In the genomic region with DNA sequence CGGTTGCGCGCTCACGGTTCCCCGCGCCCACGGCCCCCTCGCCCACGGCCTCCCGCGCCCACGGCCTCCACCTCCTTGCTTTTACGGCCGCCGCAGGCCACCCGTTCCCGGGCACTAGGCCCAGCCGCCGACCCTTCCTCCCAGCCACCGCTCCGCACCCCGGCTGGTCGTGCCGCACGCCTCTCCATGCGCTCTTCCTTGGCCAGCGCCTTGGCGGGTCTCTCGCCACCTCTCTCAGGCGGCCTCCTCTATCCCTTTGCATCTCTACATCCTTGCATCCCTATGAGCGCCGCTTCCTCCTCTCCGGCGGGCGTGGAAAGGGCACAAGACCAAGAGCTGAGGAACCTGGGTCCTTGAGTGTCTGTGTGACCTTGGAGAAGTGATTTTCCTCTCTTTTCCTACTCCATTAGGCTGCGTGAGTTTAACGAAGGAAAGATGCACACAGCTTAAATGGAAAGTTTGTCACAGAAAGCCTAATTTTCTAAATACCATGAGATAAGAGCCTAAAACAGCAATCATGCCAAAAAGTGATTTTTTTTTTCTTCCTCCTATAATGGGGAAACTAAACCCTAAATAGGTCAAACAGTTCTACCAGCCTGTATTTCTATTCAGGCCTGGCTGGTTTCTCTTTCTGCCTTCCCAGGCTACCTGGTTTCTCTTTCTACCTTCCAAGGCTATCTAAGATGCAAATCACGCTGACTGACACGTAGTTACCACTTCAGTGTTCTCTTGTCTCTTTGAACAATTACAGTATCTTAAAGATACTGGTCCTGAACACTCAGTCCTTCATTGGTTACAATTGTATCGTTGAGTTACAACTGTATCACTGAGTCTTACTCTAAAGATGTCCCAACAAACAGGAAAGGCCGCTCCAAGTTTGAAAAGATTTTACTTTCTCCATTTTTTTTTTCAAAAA, we compare ENCODE assay signal across 8 mouse cellular contexts. TPM values are rescaled to one million over a fixed set of nuclear protein-coding genes. Genes with fewer than 3 reads are reported as not detected.
DNase-seq lines count a peak whose midpoint lies in the region; ATAC-seq and TF ChIP-seq lines count a peak whose summit lies in the region.

No protein-coding gene starts in this region.

- TF ChIP-seq CTCF in lung, adult 2 months (IDR thresholded peaks at IDR 0.05; ENCODE audit: insufficient read depth, low read length): no peak
- TF ChIP-seq CTCF in kidney, adult 2 months (conservative IDR thresholded peaks at IDR 0.05; ENCODE audit: insufficient read depth, insufficient read length, low read depth, low read length): no peak

- no peaks in the 10 kb centered on the region for H3K36me3 ChIP-seq in kidney, adult 2 months (ENCODE audit: control insufficient read depth, insufficient read depth, low read length)
- no peaks in the 10 kb centered on the region for H3K36me3 ChIP-seq in liver, embryonic 11.5 days (ENCODE audit: control insufficient read depth, insufficient read depth, low read length)
- no peaks in the 10 kb centered on the region for H3K36me3 ChIP-seq in neural tube, embryonic 13.5 days

- no peaks in the 10 kb centered on the region for H3K27me3 ChIP-seq in kidney, adult 2 months (replicated peaks; ENCODE audit: control insufficient read depth, insufficient read depth, low read length)
- no peaks in the 10 kb centered on the region for H3K27me3 ChIP-seq in liver, embryonic 11.5 days (replicated peaks; ENCODE audit: control insufficient read depth, insufficient read depth, low read length)
- H3K27me3 ChIP-seq in neural tube, embryonic 13.5 days: no peaks in the 10 kb centered on the region

- no peaks in the 10 kb centered on the region; the same call in 1 of the 2 replicates for H3K4me1 ChIP-seq in lung, adult 2 months (ENCODE audit: control insufficient read depth, insufficient read depth, low read length)
- H3K4me1 ChIP-seq in brown adipose tissue, adult 24 weeks (ENCODE audit: control insufficient read depth, insufficient read depth, insufficient read length, low read length): no peaks in the 10 kb centered on the region
- no peaks in the 10 kb centered on the region; the same call in 1 of the 2 replicates for H3K4me1 ChIP-seq in kidney, adult 2 months (ENCODE audit: control insufficient read depth, insufficient read depth, low read length)
- H3K4me1 ChIP-seq in liver, embryonic 11.5 days (replicated peaks; ENCODE audit: control insufficient read depth, insufficient read depth, low read length): no peaks in the 10 kb centered on the region; the same call in 1 of the 2 replicates
- peaks cover 23% of the 10 kb centered on the region for H3K4me1 ChIP-seq in neural tube, embryonic 13.5 days (replicated peaks)

- no peak overlapping the region for H3K27ac ChIP-seq in brown adipose tissue, adult 24 weeks (replicated peaks; ENCODE audit: low read depth, low read length)
- H3K27ac ChIP-seq in kidney, adult 2 months (ENCODE audit: insufficient read depth, low read depth, low read length): no peak overlapping the region
- no peak overlapping the region; the same call in 1 of the 2 replicates for H3K27ac ChIP-seq in liver, embryonic 11.5 days (ENCODE audit: low read depth, low read length)
- peak overlapping the region; percentile 92 for H3K27ac ChIP-seq in neural tube, embryonic 13.5 days (replicated peaks)

- peak overlapping the region; percentile 70 for H3K4me3 ChIP-seq in lung, adult 2 months (replicated peaks; ENCODE audit: extremely low read depth, low read depth, low read length)
- H3K4me3 ChIP-seq in brown adipose tissue, adult 24 weeks (ENCODE audit: insufficient read depth, low read depth, low read length): peak overlapping the region; percentile 98
- peak overlapping the region; percentile 88 for H3K4me3 ChIP-seq in kidney, adult 2 months (ENCODE audit: insufficient read depth, low read depth, low read length)
- peak overlapping the region; percentile 86 for H3K4me3 ChIP-seq in liver, embryonic 11.5 days (ENCODE audit: low read depth, low read length)
- peak overlapping the region; percentile 90 for H3K4me3 ChIP-seq in neural tube, embryonic 13.5 days

- 12% methylated on average over 40 of the region's 41 CpGs for WGBS in lung, adult 2 months
- 12% methylated on average over 41 of the region's 41 CpGs for WGBS in kidney, adult 2 months
- WGBS in liver, embryonic 11.5 days: 9% methylated on average over 36 of the region's 41 CpGs
- 8% methylated on average over 39 of the region's 41 CpGs for WGBS in neural tube, embryonic 13.5 days

- H3K9me3 ChIP-seq in liver, embryonic 11.5 days (ENCODE audit: control insufficient read depth, low read length): no peaks in the 10 kb centered on the region
- H3K9me3 ChIP-seq in neural tube, embryonic 13.5 days: no peaks in the 10 kb centered on the region

- TF ChIP-seq POLR2A in lung, adult 2 months (IDR thresholded peaks at IDR 0.05; ENCODE audit: borderline replicate concordance, extremely low read depth, low read depth, low read length): no peak
- no peak for TF ChIP-seq POLR2A in kidney, adult 2 months (IDR thresholded peaks at IDR 0.05; ENCODE audit: low read depth, low read length)

- peak overlapping the region; percentile 73 for H3K9ac ChIP-seq in liver, embryonic 11.5 days (ENCODE audit: low read depth, low read length)
- peak overlapping the region; percentile 87 for H3K9ac ChIP-seq in neural tube, embryonic 13.5 days

- peak; percentile 19 for ATAC-seq in liver, embryonic 11.5 days (replicated peaks; ENCODE audit: low FRiP score)
- peak; percentile 73 for ATAC-seq in neural tube, embryonic 13.5 days (ENCODE audit: low read depth)
- ATAC-seq in megakaryocyte progenitor cell, adult 5-6 weeks (replicated peaks; ENCODE audit: poor library complexity): no peak; the same call in 1 of the 2 replicates

- peak overlapping the region; percentile 99 for H3K4me2 ChIP-seq in liver, embryonic 11.5 days
- peak overlapping the region; percentile 80 for H3K4me2 ChIP-seq in neural tube, embryonic 13.5 days

- DNase-seq in lung, adult 2 months: peak; percentile 26
- no peak for DNase-seq in lung, postnatal 25 days (ENCODE audit: low spot score)
- peak; percentile 26 for DNase-seq in forelimb bud, embryonic 11.5 days (ENCODE audit: low read depth, low spot score)
- DNase-seq in kidney, adult 2 months: peak; percentile 17
- peak; percentile 63 for DNase-seq in liver, embryonic 11.5 days (ENCODE audit: low spot score)

RNA-seq across cellular contexts. Expression of gene Srpk2, which starts 8.0 kb away (rescaled TPM):
- polyA plus RNA-seq in lung, adult 2 months (2012; rRNA removed): 5.3 and 7.8 TPM in 2 replicates
- 16.7 and 17.0 TPM in 2 replicates for polyA plus RNA-seq in brown adipose tissue, adult 24 weeks (2012; ENCODE audit: insufficient read depth, insufficient read length, missing spikeins)
- 6.2 and 6.6 TPM in 2 replicates for polyA plus RNA-seq in kidney, adult 2 months (2012; rRNA removed)
- 20.7 and 20.8 TPM in 2 replicates for polyA plus RNA-seq in liver, embryonic 11.5 days (2014; fragmentation: Nextera tagmentation; extraction: Ambion mirVana)
- 91.1 and 96.1 TPM in 2 replicates for polyA plus RNA-seq in neural tube, embryonic 13.5 days (2015; fragmentation: Nextera tagmentation; extraction: Ambion mirVana)
- total RNA-seq in megakaryocyte progenitor cell, adult 5-6 weeks (2015): 41.4 and 46.6 TPM in 2 replicates
- total RNA-seq in megakaryocyte progenitor cell, adult 5-6 weeks (2017): 51.7 and 55.9 TPM in 2 replicates
